Mouse (Mus musculus) mouse trophoblast stem cell (cell line): ENCODE measurements around the gene Mcat.

Experiments used
- in situ Hi-C, 2 experiments: fragments of 300-500 bp; cut with MseI, MboI; formaldehyde crosslinking; loops; 2 replicates in 1 of 2; 3 replicates in 1 of 2; pipeline ENCODE4 v1.15.1; 2025

Mcat gene

GRCm38 (mm10) chr15:83538855-83539254 is 24.7 kb downstream of the Mcat start:
- in situ Hi-C loops = no loop called here

DNA sequence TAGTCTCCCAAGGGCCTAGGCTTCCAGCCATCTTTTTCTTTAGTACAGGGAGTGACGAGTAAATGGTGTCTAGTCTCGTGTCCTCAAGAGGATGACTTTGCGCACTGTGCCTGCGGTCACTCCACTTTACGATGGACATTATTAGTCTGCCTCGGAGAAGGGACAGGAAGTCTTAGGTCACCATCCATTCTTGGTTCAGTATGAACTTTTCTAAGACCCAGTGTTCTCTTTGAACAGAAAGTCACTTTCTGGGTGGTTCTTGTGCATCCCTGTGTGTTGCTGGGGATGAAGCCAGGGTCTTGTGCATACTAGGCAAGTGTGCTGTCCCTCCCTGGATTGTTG is 27.7 kb downstream of the Mcat start:
- in situ Hi-C loops = no loop called here

GRCm38 (mm10) chr15:83534960-83535889 is 28.4 kb downstream of the Mcat start:
- in situ Hi-C loops = no loop called here

- in situ Hi-C loops = no loop called here
These were observed 31.0 kb downstream of the Mcat start for GRCm38 (mm10) chr15:83532606-83533005.

DNA sequence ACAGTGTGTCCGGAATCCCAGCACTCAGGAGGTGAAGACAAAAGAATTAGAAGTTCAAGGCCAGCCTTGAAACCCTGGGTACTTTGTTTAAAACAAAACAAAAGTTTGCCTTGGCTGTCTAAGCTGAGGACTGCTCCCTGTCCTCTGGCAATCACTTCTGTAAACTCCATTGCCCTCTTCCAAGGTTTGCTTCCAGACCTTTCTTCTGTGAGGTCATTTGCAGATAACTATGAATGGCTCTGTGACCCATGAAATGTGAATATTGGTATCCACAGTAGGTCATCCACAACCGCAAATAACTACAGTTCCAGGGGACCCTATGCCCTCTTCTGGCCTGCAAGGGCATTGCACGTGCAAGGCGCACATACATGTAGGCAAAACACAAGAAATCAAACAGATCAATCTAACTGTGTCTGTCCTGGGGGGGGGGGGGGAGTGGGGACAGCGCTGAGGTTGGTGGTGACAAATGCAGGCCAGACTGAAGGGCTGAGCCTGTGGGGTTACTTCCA is 31.6 kb downstream of the Mcat start:
- in situ Hi-C loops = no loop called here

DNA sequence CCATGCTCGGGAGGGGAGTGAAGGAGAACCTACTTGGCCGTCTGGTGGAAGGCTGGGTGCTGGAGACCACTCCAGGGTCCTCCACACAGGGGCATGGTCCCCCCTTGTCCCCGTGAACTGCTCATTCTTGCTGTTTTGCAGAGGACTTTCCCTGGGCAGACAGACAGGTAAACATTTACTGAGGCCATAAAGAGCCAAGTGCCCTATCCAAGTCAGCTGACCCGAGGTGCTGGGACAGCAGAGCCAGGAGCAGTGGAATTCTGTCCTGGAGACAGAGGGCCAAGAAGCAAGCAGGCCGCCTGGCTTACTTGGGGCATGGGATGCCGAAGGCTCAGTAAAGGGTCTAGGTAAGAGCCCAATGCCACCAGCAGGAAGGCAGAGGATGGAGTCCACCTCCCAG is 32.9 kb downstream of the Mcat start:
- in situ Hi-C loops = no loop called here

- in situ Hi-C loops = no loop called here
These were observed 33.4 kb downstream of the Mcat start for GRCm38 (mm10) chr15:83530233-83530632.

DNA sequence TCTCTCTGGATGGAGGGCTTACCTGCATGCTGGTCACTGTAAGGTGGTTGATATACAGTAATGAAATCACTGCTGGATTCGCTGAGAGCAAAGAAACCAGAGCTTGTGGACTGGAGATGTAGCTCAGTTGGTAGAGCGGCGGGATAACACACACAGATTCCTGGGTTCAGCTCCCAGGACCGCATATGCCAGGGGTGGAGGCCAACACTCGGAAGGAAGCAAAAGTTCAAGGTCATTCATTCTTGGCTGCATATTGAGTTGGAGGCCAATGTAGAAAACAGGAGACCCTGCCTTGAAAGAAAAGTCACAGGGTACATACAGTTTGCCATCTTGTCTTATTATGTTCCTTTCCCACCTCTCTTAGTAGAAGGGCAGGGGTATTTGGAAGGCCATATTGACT is 33.8 kb downstream of the Mcat start:
- in situ Hi-C loops = no loop called here

DNA sequence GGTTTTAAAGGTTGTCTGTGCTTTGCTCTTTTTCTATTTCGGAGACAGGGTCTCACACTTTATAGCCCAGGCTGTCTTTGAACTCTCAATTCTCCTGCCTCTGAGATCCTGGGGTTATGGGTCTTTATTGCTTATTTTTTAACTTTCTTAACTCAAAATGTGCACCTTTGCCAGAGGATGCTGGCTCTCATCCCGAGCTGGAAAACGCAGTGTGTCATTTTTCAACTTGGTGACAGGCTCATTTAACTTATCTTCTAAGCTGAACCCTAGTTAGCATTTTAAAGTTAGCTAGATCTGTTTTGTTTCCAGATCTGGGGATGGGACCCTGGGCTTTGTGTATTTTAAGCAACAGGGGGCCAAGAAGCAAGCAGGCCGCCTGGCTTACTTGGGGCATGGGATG is 34.7 kb downstream of the Mcat start:
- in situ Hi-C loops = no loop called here

DNA sequence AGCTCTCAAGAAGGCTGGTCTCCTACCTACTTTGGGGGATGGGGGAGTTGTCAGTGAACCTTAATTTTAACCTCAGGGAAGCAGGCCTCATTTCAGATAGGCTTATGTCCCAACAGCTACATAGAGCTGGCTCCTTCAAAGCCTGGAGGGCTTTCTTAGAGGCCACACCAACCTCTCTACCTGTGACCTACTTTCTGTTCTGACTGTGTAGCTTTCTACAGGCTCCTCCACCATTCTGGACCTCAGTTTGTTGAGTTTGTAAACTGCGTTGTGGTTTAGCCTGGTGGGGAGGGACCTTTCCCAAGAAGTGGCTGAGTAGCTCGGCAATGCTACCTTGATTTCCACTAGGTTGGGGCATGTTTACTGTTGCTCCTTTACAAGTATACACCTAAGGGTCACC is 35.8 kb downstream of the Mcat start:
- in situ Hi-C loops = no loop called here

DNA sequence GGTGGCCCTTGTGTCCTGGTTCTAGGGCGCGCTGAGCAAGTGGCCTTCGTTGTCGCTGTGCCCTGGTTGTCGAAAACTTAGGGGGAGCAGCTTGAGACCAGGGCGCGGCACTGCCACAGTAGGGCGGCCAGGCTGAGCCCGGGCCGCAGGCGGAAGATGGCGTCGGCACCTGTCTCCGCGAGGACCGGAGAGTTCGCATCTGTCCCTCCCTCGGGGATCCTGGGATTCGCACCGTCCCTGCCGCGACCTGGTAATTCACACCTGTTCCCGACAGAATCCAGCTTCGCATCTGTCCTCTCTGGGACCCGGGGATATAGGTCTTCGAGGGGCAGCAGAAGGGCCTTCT is 36.5 kb downstream of the Mcat start:
- in situ Hi-C loops = no loop called here

DNA sequence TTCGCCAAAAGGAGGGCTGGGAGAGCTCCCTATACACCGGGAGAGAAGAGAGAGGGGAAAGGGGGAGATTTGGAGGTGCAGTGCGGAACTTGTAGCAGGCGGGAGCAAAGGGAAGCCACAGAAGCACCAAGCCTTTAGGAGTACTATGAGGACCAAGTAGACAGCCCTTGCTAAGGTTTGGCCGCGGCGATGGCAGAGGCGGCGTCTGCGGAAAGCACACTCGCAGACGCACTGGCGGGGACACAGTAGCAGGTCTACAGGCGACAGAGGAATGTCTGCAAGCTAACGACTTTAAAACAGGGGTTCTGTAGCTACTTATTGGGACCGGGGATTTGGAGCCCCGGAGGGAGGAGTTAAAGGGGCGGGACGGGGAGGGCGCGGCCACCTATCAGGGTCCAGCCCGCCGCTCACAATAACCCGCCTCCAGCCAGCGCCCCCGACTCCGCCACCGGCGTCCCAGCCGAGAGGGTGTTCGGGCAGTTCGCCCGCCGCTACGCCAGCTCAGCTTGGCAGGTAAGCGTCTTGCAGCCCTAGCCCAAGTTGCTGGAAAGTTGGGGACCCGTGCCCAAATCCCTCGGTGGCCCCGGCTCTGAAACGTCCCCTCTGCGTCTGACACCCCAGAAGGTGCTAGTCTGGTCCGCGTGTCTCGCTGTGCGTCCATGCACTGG is 37.0 kb downstream of the Mcat start, which contains the start of gene Bik:
Gene Bik, plus strand, starts transcription at position 439 of the 668 bp plus-strand sequence.
- in situ Hi-C loops = no loop called here

GRCm38 (mm10) chr15:83524333-83524729 is 39.3 kb downstream of the Mcat start:
- in situ Hi-C loops = no loop called here

GRCm38 (mm10) chr15:83523638-83524332 is 39.8 kb downstream of the Mcat start:
- in situ Hi-C loops = no loop called here

DNA sequence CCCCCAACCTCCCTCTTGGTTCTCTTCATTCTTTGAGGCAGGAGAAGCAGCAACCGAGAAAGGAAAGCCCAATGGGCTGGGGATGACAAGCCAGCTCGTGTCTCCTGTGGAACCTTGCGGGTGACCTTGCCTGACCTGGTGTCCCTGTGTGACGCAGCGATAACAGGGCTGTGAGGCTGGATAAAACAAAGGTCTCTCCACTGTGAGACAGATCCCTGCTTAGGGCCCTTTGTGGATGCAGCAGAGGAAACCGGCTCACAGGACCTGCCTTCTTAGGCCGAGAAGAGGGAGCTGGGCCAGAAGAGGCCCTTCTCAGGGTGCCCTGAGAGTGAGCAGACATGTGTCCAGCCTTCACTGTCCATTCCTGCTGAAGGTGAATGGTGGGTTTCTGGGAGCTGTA is 40.4 kb downstream of the Mcat start:
- in situ Hi-C loops = no loop called here

GRCm38 (mm10) chr15:83520861-83521382 is 42.7 kb downstream of the Mcat start:
- in situ Hi-C loops = no loop called here

GRCm38 (mm10) chr15:83518215-83519048 is 45.2 kb downstream of the Mcat start:
- in situ Hi-C loops = no loop called here

DNA sequence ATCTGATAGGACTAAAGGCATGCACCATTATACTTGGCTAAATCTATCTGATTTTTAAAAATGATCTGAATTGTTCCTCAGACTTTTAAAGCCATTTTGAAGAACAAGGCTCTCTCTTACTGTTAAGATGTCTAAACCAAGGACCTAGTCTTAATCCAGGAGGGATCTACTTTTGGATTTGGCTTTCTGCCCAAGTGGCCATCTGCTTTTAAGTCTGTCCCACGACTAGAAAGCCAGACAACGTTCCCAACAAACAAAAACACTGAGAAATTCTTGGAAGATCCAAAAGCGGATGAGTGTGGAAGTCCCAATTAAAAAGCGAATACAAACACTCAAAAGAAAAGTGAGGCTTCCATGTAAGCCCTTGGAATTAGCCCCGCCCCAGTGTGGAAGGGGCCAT is 48.6 kb downstream of the Mcat start:
- in situ Hi-C loops = no loop called here

- in situ Hi-C loops = no loop called here
These were observed 50.9 kb downstream of the Mcat start for GRCm38 (mm10) chr15:83512489-83513281.

GRCm38 (mm10) chr15:83510805-83511405 is 52.7 kb downstream of the Mcat start, which contains the start of gene Ttll1:
Gene Ttll1, minus strand, starts transcription at chr15:83510893.
- in situ Hi-C loops = no loop called here
